Mouse (Mus musculus): ENCODE measurements at regions not wholly inside any gene's neighbourhood (a gene's known extent, or its start where the extent isn't known, plus 50 kb on each side); places are given as distances from the start of the nearest gene placed in this dataset.
"Not testable (repeated sequence)": the region's sequence is repeated elsewhere in the genome, so short reads cannot be mapped to it uniquely, and the experiment has no call there.

DNA sequence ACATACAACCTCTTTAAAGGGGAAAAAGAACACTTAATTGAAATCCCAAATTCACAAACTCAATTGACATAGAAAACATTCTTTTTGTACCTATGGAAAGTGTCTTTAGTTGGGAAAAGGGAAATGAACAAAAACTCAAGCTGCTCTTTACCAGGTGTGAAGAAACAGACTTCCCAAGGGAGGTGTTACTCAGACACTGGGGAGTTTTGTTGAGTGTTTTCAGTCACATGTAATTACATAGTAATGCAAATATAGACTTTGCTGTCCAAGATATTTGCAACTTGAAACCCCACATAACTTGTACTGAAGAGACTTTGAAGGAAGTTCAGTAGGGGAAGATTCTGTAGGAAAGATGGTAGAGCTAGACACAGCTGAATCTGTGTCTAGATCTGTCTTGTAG, 547.7 kb upstream of the Zfp960 start:
- Histone ChIP-seq H3K27ac (no peak overlapping the region), H3K9ac (no peak overlapping the region), H3K4me1 (no peaks in the 10 kb centered on the region), H3K9me3 (no peaks in the 10 kb centered on the region), H3K27me3 (no peaks in the 10 kb centered on the region), H3K4me3 (no peak overlapping the region), H3K36me3 (no peaks in the 10 kb centered on the region), H3K4me2 (no peak overlapping the region)
- ATAC-seq (ENCODE audit: insufficient number of reproducible peaks, insufficient read depth, low FRiP score, low TSS enrichment, low read depth), result no peak

DNA sequence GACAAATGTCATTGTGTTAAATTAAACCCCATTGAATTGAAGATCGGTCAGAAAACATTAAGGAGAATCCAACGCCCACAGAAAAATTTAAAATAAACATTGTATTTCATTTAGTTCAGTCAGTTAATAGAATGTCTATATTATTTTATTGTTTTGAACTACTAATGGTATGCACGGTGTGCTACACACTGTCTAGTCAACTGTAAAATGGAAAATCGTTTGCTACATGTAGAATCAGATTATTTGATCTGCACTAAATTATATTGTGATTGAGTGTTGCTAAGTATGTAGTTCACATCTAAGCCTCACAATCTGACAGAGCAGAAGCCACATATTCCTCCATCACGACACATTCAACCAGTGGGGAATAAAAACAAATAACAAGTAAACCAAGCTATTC, 570.0 kb upstream of the Zfp960 start:
- no peaks in the 10 kb centered on the region for H3K9me3 ChIP-seq
- H3K36me3 ChIP-seq, result no peaks in the 10 kb centered on the region
- no peak overlapping the region for H3K4me2 ChIP-seq
- H3K4me3 ChIP-seq, result no peak overlapping the region
- WGBS, result 87% methylated on average over 5 of the region's 5 CpGs
- no peak overlapping the region for H3K9ac ChIP-seq
- no peak for ATAC-seq (ENCODE audit: insufficient number of reproducible peaks, insufficient read depth, low FRiP score, low TSS enrichment, low read depth)
- H3K27me3 ChIP-seq, result no peaks in the 10 kb centered on the region
- no peaks in the 10 kb centered on the region for H3K4me1 ChIP-seq
- no peak overlapping the region for H3K27ac ChIP-seq

GRCm38 (mm10) chr17:16493546-16493945, 570.4 kb upstream of the Zfp960 start:
- Histone ChIP-seq H3K9me3 (no peaks in the 10 kb centered on the region), H3K9ac (no peak overlapping the region), H3K27me3 (no peaks in the 10 kb centered on the region), H3K4me3 (no peak overlapping the region), H3K4me1 (no peaks in the 10 kb centered on the region), H3K4me2 (no peak overlapping the region), H3K36me3 (no peaks in the 10 kb centered on the region), H3K27ac (no peak overlapping the region)
- no peak for ATAC-seq (ENCODE audit: insufficient number of reproducible peaks, insufficient read depth, low FRiP score, low TSS enrichment, low read depth)
- 83% methylated on average over 2 of the region's 2 CpGs for WGBS

GRCm38 (mm10) chr17:16492551-16492950, 571.4 kb upstream of the Zfp960 start:
- Histone ChIP-seq H3K36me3 (no peaks in the 10 kb centered on the region), H3K27me3 (no peaks in the 10 kb centered on the region), H3K4me2 (no peak overlapping the region), H3K4me1 (no peaks in the 10 kb centered on the region), H3K4me3 (no peak overlapping the region), H3K9me3 (no peaks in the 10 kb centered on the region), H3K27ac (no peak overlapping the region), H3K9ac (no peak overlapping the region)
- 86% methylated on average over 4 of the region's 4 CpGs for WGBS
- no peak for ATAC-seq (ENCODE audit: insufficient number of reproducible peaks, insufficient read depth, low FRiP score, low TSS enrichment, low read depth)

DNA sequence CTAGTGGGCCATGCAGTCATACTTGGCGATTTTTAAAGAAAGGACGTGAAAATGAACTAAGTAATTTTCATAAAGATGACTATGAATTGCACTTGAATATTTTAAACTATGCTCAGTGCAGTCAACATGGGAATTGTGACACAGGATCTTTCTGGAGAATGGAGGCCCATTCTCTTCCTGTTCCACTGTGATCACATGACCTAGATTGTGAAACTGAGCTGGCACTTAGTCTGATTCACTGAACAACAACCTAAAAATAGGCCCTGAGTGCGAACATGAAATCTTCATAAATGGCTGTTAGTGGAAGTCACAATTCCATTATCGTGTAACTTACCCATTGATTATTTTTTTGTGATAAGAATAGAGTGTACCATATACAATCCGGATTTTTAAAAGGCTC, 577.6 kb upstream of the Zfp960 start:
- WGBS, result 87% methylated on average over 5 of the region's 5 CpGs
- ATAC-seq (ENCODE audit: insufficient number of reproducible peaks, insufficient read depth, low FRiP score, low TSS enrichment, low read depth), result no peak
- Histone ChIP-seq H3K36me3 (no peaks in the 10 kb centered on the region), H3K4me2 (no peak overlapping the region), H3K9ac (no peak overlapping the region), H3K27me3 (no peaks in the 10 kb centered on the region), H3K4me3 (no peak overlapping the region), H3K4me1 (no peaks in the 10 kb centered on the region), H3K9me3 (no peaks in the 10 kb centered on the region), H3K27ac (no peak overlapping the region)

DNA sequence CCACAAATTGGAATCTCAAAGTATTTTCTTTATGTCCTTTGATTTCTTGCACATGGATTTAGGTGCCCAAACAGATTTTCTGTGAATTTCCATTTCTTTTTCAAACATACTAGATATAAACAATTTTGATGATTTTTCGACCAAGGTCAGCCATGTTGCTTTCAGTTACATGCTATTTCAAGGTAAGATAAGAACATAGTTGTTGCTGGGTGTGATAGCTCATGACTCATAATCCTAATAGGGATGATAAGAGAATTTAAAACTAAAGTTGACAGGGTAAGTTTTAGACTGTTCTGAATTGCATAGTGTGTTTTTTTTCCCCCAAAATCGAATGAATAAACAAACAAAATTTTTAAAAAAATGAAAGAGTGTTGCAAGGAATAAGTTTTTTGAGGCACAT, 579.9 kb upstream of the Zfp960 start:
- no peak overlapping the region for H3K27ac ChIP-seq
- H3K4me3 ChIP-seq, result no peak overlapping the region
- H3K9ac ChIP-seq, result no peak overlapping the region
- no peak for ATAC-seq (ENCODE audit: insufficient number of reproducible peaks, insufficient read depth, low FRiP score, low TSS enrichment, low read depth)
- no peak overlapping the region for H3K4me2 ChIP-seq
- no peaks in the 10 kb centered on the region for H3K36me3 ChIP-seq
- no peaks in the 10 kb centered on the region for H3K27me3 ChIP-seq
- 72% methylated on average over 2 of the region's 2 CpGs for WGBS
- H3K9me3 ChIP-seq, result no peaks in the 10 kb centered on the region
- no peaks in the 10 kb centered on the region for H3K4me1 ChIP-seq

- no peaks in the 10 kb centered on the region for H3K27me3 ChIP-seq
- no peaks in the 10 kb centered on the region for H3K36me3 ChIP-seq
- no peaks in the 10 kb centered on the region for H3K4me1 ChIP-seq
- 88% methylated on average over 3 of the region's 3 CpGs for WGBS
- no peak overlapping the region for H3K9ac ChIP-seq
- no peak overlapping the region for H3K4me2 ChIP-seq
- no peak overlapping the region for H3K4me3 ChIP-seq
- H3K9me3 ChIP-seq, result no peaks in the 10 kb centered on the region
- no peak for ATAC-seq (ENCODE audit: insufficient number of reproducible peaks, insufficient read depth, low FRiP score, low TSS enrichment, low read depth)
- no peak overlapping the region for H3K27ac ChIP-seq
Observed at GRCm38 (mm10) chr17:16481722-16482121, 582.2 kb upstream of the Zfp960 start.

DNA sequence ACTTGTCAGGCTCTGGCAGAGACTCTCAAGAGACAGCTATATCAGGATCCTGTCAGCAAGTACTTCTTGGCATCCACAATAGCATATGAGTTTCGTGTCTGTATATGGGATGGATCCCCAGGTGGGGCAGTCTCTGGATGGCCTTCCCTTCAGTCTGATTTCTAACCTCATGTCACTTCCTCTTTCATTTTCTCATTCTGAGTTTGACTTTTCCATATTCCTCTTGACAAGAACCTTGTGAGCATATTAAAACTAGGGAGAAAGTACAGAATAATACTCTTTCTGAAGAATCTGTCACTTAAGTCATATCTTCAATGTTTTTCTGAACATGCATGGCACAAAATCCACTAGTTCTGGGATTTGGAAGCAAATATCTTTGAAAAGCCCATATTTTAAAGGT, 583.3 kb upstream of the Zfp960 start:
- Histone ChIP-seq H3K9me3 (no peaks in the 10 kb centered on the region), H3K4me1 (no peaks in the 10 kb centered on the region), H3K4me2 (no peak overlapping the region), H3K9ac (no peak overlapping the region), H3K27me3 (no peaks in the 10 kb centered on the region), H3K4me3 (no peak overlapping the region), H3K36me3 (no peaks in the 10 kb centered on the region), H3K27ac (no peak overlapping the region)
- no peak for ATAC-seq (ENCODE audit: insufficient number of reproducible peaks, insufficient read depth, low FRiP score, low TSS enrichment, low read depth)
- 67% methylated on average over 1 of the region's 1 CpGs for WGBS

- H3K4me2 ChIP-seq, result no peak overlapping the region
- H3K4me1 ChIP-seq, result no peaks in the 10 kb centered on the region
- no peaks in the 10 kb centered on the region for H3K27me3 ChIP-seq
- H3K36me3 ChIP-seq, result no peaks in the 10 kb centered on the region
- no peak overlapping the region for H3K9ac ChIP-seq
- no peak overlapping the region for H3K27ac ChIP-seq
- H3K9me3 ChIP-seq, result no peaks in the 10 kb centered on the region
- ATAC-seq (ENCODE audit: insufficient number of reproducible peaks, insufficient read depth, low FRiP score, low TSS enrichment, low read depth), result no peak
- no peak overlapping the region for H3K4me3 ChIP-seq
Observed at GRCm38 (mm10) chr17:16461208-16461607, 602.7 kb upstream of the Zfp960 start.

GRCm38 (mm10) chr17:16453098-16453497, 610.8 kb upstream of the Zfp960 start:
- Histone ChIP-seq H3K4me1 (no peaks in the 10 kb centered on the region), H3K27me3 (no peaks in the 10 kb centered on the region), H3K9ac (no peak overlapping the region), H3K36me3 (no peaks in the 10 kb centered on the region), H3K27ac (no peak overlapping the region), H3K4me2 (no peak overlapping the region), H3K4me3 (no peak overlapping the region), H3K9me3 (no peaks in the 10 kb centered on the region)
- ATAC-seq (ENCODE audit: insufficient number of reproducible peaks, insufficient read depth, low FRiP score, low TSS enrichment, low read depth), result no peak
- WGBS, result 62% methylated on average over 3 of the region's 3 CpGs

DNA sequence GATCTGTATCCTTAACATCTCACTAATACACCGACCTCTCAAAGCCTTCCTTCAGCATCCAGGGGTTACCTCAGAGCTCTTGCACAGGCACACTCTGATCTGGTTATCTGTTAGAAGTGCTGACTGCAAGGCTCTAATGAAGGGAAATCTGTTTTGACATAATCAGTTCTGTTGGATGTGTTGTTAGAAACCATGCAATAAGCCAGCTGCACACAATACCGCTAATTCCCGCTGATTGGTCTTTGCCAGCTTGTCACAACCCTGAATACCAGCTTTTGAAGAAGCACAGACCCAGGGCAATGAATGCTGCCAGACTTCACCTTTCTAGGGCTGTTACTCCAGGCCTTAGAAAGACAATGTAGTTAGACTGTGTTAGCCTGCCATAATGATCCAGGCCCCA, 613.7 kb upstream of the Rgmb start:
- no peak overlapping the region for H3K27ac ChIP-seq
- H3K27me3 ChIP-seq, result no peaks in the 10 kb centered on the region
- no peaks in the 10 kb centered on the region for H3K4me1 ChIP-seq
- H3K4me2 ChIP-seq, result no peak overlapping the region
- no peaks in the 10 kb centered on the region for H3K36me3 ChIP-seq
- no peaks in the 10 kb centered on the region for H3K9me3 ChIP-seq
- no peak overlapping the region for H3K9ac ChIP-seq
- ATAC-seq (ENCODE audit: insufficient number of reproducible peaks, insufficient read depth, low FRiP score, low TSS enrichment, low read depth), result no peak
- no peak overlapping the region for H3K4me3 ChIP-seq
- WGBS, result 82% methylated on average over 3 of the region's 3 CpGs

GRCm38 (mm10) chr17:16395193-16395612, 564.4 kb upstream of the Rgmb start:
- H3K27ac ChIP-seq, result no peak overlapping the region
- no peak overlapping the region for H3K4me2 ChIP-seq
- no peaks in the 10 kb centered on the region for H3K27me3 ChIP-seq
- no peak for ATAC-seq (ENCODE audit: insufficient number of reproducible peaks, insufficient read depth, low FRiP score, low TSS enrichment, low read depth)
- no peaks in the 10 kb centered on the region for H3K36me3 ChIP-seq
- no peaks in the 10 kb centered on the region for H3K4me1 ChIP-seq
- no peak overlapping the region for H3K4me3 ChIP-seq
- no peak overlapping the region for H3K9ac ChIP-seq
- no peaks in the 10 kb centered on the region for H3K9me3 ChIP-seq

DNA sequence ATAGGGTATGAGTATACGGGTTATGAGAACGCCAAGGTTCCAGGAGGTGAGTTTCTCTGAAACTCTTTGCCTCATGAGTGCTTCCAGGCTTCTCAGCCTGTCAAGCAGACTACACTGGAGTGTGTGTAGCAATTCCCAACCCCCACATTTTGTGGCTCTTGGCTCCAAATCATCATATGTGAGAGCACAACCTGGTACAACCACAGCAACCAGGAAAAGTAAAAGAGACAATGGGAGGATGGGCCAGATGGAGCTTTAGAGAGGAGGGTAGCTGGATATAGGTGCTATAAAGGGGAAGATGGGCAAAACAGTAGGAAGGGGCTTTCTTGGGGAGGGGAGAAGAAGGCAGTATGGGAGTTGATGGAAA, 544.0 kb upstream of the Rgmb start:
- H3K4me3 ChIP-seq; H3K36me3 ChIP-seq; H3K9me3 ChIP-seq; H3K27ac ChIP-seq; H3K9ac ChIP-seq; H3K27me3 ChIP-seq; H3K4me2 ChIP-seq; ATAC-seq (ENCODE audit: insufficient number of reproducible peaks, insufficient read depth, low FRiP score, low TSS enrichment, low read depth); H3K4me1 ChIP-seq: not testable (repeated sequence)
- 95% methylated on average over 2 of the region's 2 CpGs for WGBS
